Mouse (Mus musculus): Measurements from ENCODE around the gene Mxra8. TPM values are rescaled to one million over a fixed set of nuclear protein-coding genes. Genes with fewer than 3 reads are reported as not detected.
A peak's percentile ranks its signal among the peaks of the same experiment; 100 is the strongest.

The Mxra8 gene
- polyA plus RNA-seq, 1 experiment = 23.8 TPM

- peak; percentile 88 to 90 for DNase-seq
- no peak for TF ChIP-seq CTCF (IDR thresholded peaks at IDR 0.05; ENCODE audit: borderline replicate concordance, insufficient read depth, low read depth, low read length)
- peak; percentile 68 for TF ChIP-seq POLR2A (IDR thresholded peaks at IDR 0.05; ENCODE audit: borderline replicate concordance, insufficient read depth, low read length)
- H3K27me3 ChIP-seq (ENCODE audit: control insufficient read depth, insufficient read depth, low read length) = no peaks in the 10 kb centered on the region
- H3K4me1 ChIP-seq (ENCODE audit: control insufficient read depth, insufficient read depth, low read length) = peaks cover 25% of the 10 kb centered on the region
- H3K27ac ChIP-seq (ENCODE audit: insufficient read depth, low read length) = peak overlapping the region; percentile 99
- peak overlapping the region; percentile 83 for H3K4me3 ChIP-seq (replicated peaks; ENCODE audit: insufficient read depth, low read depth, low read length)
- under 1% methylated on average over 56 of the region's 56 CpGs for WGBS
These were observed 52.5 kb downstream of the Mxra8 start for GRCm38 (mm10) chr4:155892017-155892416.

- peak overlapping the region; percentile 99 for H3K27ac ChIP-seq (ENCODE audit: insufficient read depth, low read length)
- 1% methylated on average over 37 of the region's 37 CpGs for WGBS
- H3K4me1 ChIP-seq (ENCODE audit: control insufficient read depth, insufficient read depth, low read length) = peaks cover 25% of the 10 kb centered on the region
- TF ChIP-seq POLR2A (IDR thresholded peaks at IDR 0.05; ENCODE audit: borderline replicate concordance, insufficient read depth, low read length) = no peak
- no peak for TF ChIP-seq CTCF (IDR thresholded peaks at IDR 0.05; ENCODE audit: borderline replicate concordance, insufficient read depth, low read depth, low read length)
- peak overlapping the region; percentile 83 for H3K4me3 ChIP-seq (replicated peaks; ENCODE audit: insufficient read depth, low read depth, low read length)
- H3K27me3 ChIP-seq (ENCODE audit: control insufficient read depth, insufficient read depth, low read length) = no peaks in the 10 kb centered on the region
- DNase-seq = no peak
These were observed 53.1 kb downstream of the Mxra8 start for GRCm38 (mm10) chr4:155892438-155893211.

GRCm38 (mm10) chr4:155893212-155893690, 53.8 kb downstream of the Mxra8 start:
- no peaks in the 10 kb centered on the region for H3K27me3 ChIP-seq (ENCODE audit: control insufficient read depth, insufficient read depth, low read length)
- TF ChIP-seq POLR2A (IDR thresholded peaks at IDR 0.05; ENCODE audit: borderline replicate concordance, insufficient read depth, low read length) (no peak), CTCF (IDR thresholded peaks at IDR 0.05; ENCODE audit: borderline replicate concordance, insufficient read depth, low read depth, low read length) (no peak)
- peak overlapping the region; percentile 83 for H3K4me3 ChIP-seq (replicated peaks; ENCODE audit: insufficient read depth, low read depth, low read length)
- WGBS = 13% methylated on average over 8 of the region's 8 CpGs
- peak in 1 of 2 experiments; percentile 18 for DNase-seq
- peak overlapping the region; percentile 45; the same call in 1 of the 2 replicates for H3K27ac ChIP-seq (ENCODE audit: insufficient read depth, low read length)
- peaks cover 29% of the 10 kb centered on the region for H3K4me1 ChIP-seq (ENCODE audit: control insufficient read depth, insufficient read depth, low read length)

Other genes starting within 250 kb of the Mxra8 start
- 20.3 and 20.5 TPM in 2 replicates for gene Slc35e2, start 238.3 kb upstream of the Mxra8 start, polyA plus RNA-seq (2012; rRNA removed)
- gene Cdk11b, start 214.8 kb upstream of the Mxra8 start, polyA plus RNA-seq (2012; rRNA removed) = 57.8 and 63.7 TPM in 2 replicates
- gene Gm10563, start 194.3 kb upstream of the Mxra8 start, polyA plus RNA-seq (2012; rRNA removed) = not detected in 2 replicates
- 38.1 and 39.4 TPM in 2 replicates for gene Mmp23, start 186.3 kb upstream of the Mxra8 start, polyA plus RNA-seq (2012; rRNA removed)
- gene Mib2, start 170.5 kb upstream of the Mxra8 start, polyA plus RNA-seq (2012; rRNA removed) = 146 and 152 TPM in 2 replicates
- 112 and 114 TPM in 2 replicates for gene Fndc10, start 145.3 kb upstream of the Mxra8 start, polyA plus RNA-seq (2012; rRNA removed)
- gene Ssu72, start 134.9 kb upstream of the Mxra8 start, polyA plus RNA-seq (2012; rRNA removed) = 141 and 152 TPM in 2 replicates
- gene Tmem240, start 104.9 kb upstream of the Mxra8 start, polyA plus RNA-seq (2012; rRNA removed) = 123 and 133 TPM in 2 replicates
- 114 and 123 TPM in 2 replicates for gene Atad3a, start 78.6 kb upstream of the Mxra8 start, polyA plus RNA-seq (2012; rRNA removed)
- 33.8 and 35.4 TPM in 2 replicates for gene Vwa1, start 65.0 kb upstream of the Mxra8 start, polyA plus RNA-seq (2012; rRNA removed)
- 61.7 and 81.7 TPM in 2 replicates for gene Tmem88b, start 53.8 kb upstream of the Mxra8 start, polyA plus RNA-seq (2012; rRNA removed)
- 0.13 and 0.16 TPM in 2 replicates for gene Ankrd65, start 49.2 kb upstream of the Mxra8 start, polyA plus RNA-seq (2012; rRNA removed)
- 109 TPM in 2 replicates for gene Mrpl20, start 36.8 kb upstream of the Mxra8 start, polyA plus RNA-seq (2012; rRNA removed)
- 171 and 172 TPM in 2 replicates for gene Ccnl2, start 27.2 kb upstream of the Mxra8 start, polyA plus RNA-seq (2012; rRNA removed)
- 155 and 159 TPM in 2 replicates for gene Aurkaip1, start 8.4 kb upstream of the Mxra8 start, polyA plus RNA-seq (2012; rRNA removed)
- gene Dvl1, start 7.7 kb downstream of the Mxra8 start, polyA plus RNA-seq (2012; rRNA removed) = 160 and 163 TPM in 2 replicates
- 0.87 and 1.0 TPM in 2 replicates for gene Tas1r3, start 23.7 kb downstream of the Mxra8 start, polyA plus RNA-seq (2012; rRNA removed)
- gene Cptp, start 29.8 kb downstream of the Mxra8 start, polyA plus RNA-seq (2012; rRNA removed) = 40.5 and 45.1 TPM in 2 replicates
- 50.1 and 52.2 TPM in 2 replicates for gene Ints11, start 29.9 kb downstream of the Mxra8 start, polyA plus RNA-seq (2012; rRNA removed)
- gene Pusl1, start 52.1 kb downstream of the Mxra8 start, polyA plus RNA-seq (2012; rRNA removed) = 69.9 and 70.1 TPM in 2 replicates
- 98.5 and 99.2 TPM in 2 replicates for gene Acap3, start 52.1 kb downstream of the Mxra8 start, polyA plus RNA-seq (2012; rRNA removed)
- 78.4 and 83.8 TPM in 2 replicates for gene Ube2j2, start 104.2 kb downstream of the Mxra8 start, polyA plus RNA-seq (2012; rRNA removed)
- gene C1qtnf12, start 122.6 kb downstream of the Mxra8 start, polyA plus RNA-seq (2012; rRNA removed) = 16.8 and 22.1 TPM in 2 replicates
- 10.8 and 11.4 TPM in 2 replicates for gene B3galt6, start 153.0 kb downstream of the Mxra8 start, polyA plus RNA-seq (2012; rRNA removed)
- 136 and 142 TPM in 2 replicates for gene Sdf4, start 153.2 kb downstream of the Mxra8 start, polyA plus RNA-seq (2012; rRNA removed)
- 3.6 and 5.2 TPM in 2 replicates for gene Tnfrsf4, start 174.2 kb downstream of the Mxra8 start, polyA plus RNA-seq (2012; rRNA removed)
- gene Tnfrsf18, start 186.5 kb downstream of the Mxra8 start, polyA plus RNA-seq (2012; rRNA removed) = 0.10 and 0.11 TPM in 2 replicates
- 0.11 and 0.32 TPM in 2 replicates for gene Ttll10, start 219.7 kb downstream of the Mxra8 start, polyA plus RNA-seq (2012; rRNA removed)

Data from cerebellum, adult 2 months (tissue).